Mouse (Mus musculus) ES-E14 (cell line): ENCODE results near the gene Gabpb2. TPM values are rescaled to one million over a fixed set of nuclear protein-coding genes. Genes with fewer than 3 reads are reported as not detected.

Source experiments
- DNase-seq: peaks from one replicate; pipeline ENCODE4 v3.0.0-alpha.2; 2013; ENCODE audit warnings: low read depth, low spot score
- H3K27ac ChIP-seq: 2 replicates; pipeline ENCODE4 v1.5.1; 2012; ENCODE audit warnings: low read depth, mild to moderate bottlenecking, low read length, moderate library complexity, mixed read lengths; ENCODE audit not compliant: poor library complexity, insufficient read depth, severe bottlenecking
- H3K36me3 ChIP-seq: 2 replicates; pipeline ENCODE4 v1.6.1; 2012; ENCODE audit warnings: mild to moderate bottlenecking, low read length, moderate library complexity, mixed read lengths; ENCODE audit not compliant: control insufficient read depth, poor library complexity, insufficient read depth, severe bottlenecking
- H3K4me1 ChIP-seq, 2 experiments: fragments of 150-350 bp in 1 of 2; sonication (generic) in 1 of 2; 2 replicates each; pipeline ENCODE4 v1.6.1; 2012; ENCODE audit warnings: low read length in 2 of 2, mild to moderate bottlenecking in 1 of 2, mixed read lengths in 1 of 2; ENCODE audit not compliant: control insufficient read depth in 2 of 2, insufficient read depth in 2 of 2, poor library complexity in 1 of 2
- H3K4me3 ChIP-seq, 2 experiments: fragments of 150-350 bp in 1 of 2; sonication (generic) in 1 of 2; 2 replicates each; pipeline ENCODE4 v1.5.1; 2012; ENCODE audit warnings: low read length in 2 of 2, low read depth in 1 of 2, mild to moderate bottlenecking in 1 of 2, mixed read lengths in 1 of 2; ENCODE audit not compliant: insufficient read depth in 1 of 2, poor library complexity in 1 of 2, severe bottlenecking in 1 of 2
- H3K9ac ChIP-seq: 2 replicates; pipeline ENCODE4 v1.6.1; 2012; ENCODE audit warnings: low read depth, mild to moderate bottlenecking, low read length, mixed read lengths; ENCODE audit not compliant: poor library complexity, insufficient read depth, severe bottlenecking
- H3K9me3 ChIP-seq: fragments of 150-350 bp; sonication (generic); 2 replicates; pipeline ENCODE4 v1.6.1; 2012; ENCODE audit warnings: low read depth, mild to moderate bottlenecking, low read length; ENCODE audit not compliant: control insufficient read depth, insufficient read depth
- CHD2 ChIP-seq: IDR thresholded peaks from 2 replicates; pipeline ENCODE4 v1.6.1; 2014; ENCODE audit warnings: mild to moderate bottlenecking, low read depth, low read length, inconsistent platforms
- HCFC1 ChIP-seq: IDR thresholded peaks from 2 replicates; pipeline ENCODE4 v1.6.1; 2012; ENCODE audit warnings: low read length, inconsistent platforms, borderline replicate concordance; ENCODE audit not compliant: insufficient read depth
- MAFK ChIP-seq: IDR thresholded peaks from 2 replicates; pipeline ENCODE4 v1.6.1; 2014; ENCODE audit warnings: mild to moderate bottlenecking, low read depth, low read length, inconsistent platforms; ENCODE audit not compliant: insufficient read depth
- ZC3H11A ChIP-seq: IDR thresholded peaks from 2 replicates; pipeline ENCODE4 v1.6.1; 2012; ENCODE audit warnings: low read depth, mild to moderate bottlenecking, inconsistent platforms, low read length, borderline replicate concordance
- ZNF384 ChIP-seq: IDR thresholded peaks from 2 replicates; pipeline ENCODE4 v1.6.1; 2012; ENCODE audit warnings: low read depth, low read length, inconsistent platforms
- in situ Hi-C, 2 experiments: fragments of 600-800 bp; cut with MboI; formaldehyde crosslinking; loops; one replicate each; pipeline ENCODE4 v1.15.1; 2025; ENCODE audit warnings: low sequenced_read_pairs in 2 of 2, inconsistent platforms in 1 of 2; ENCODE audit not compliant: unreplicated experiment in 2 of 2
- total RNA-seq: library from RNA; depleted of rRNA; stranded (reverse); fragments of 300-350 nt; gene quantifications from 2 replicates; pipeline ENCODE4 v1.2.3, GENCODE M21; 2012

Gene Gabpb2
- total RNA-seq, 1 experiment, result 30.7 TPM

DNA sequence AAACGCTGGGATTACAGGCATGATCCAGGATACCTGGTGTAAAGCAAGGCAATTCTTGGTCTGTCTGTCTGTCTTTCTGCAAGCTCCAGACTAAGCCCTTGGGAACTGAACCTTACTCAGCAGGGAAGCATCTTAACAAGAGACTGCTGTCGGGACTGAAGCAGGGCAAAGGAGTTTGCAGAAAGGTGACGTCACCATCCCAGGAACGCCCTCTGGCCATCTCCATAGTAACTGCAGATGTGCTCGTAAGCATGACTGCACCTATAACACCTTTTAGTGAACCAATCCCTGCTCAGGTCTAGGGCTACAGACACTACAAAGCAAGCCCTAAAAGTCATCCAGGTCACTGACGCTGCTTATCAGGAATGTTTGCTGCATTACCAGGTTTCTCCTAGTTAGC is 6.6 kb upstream of the Gabpb2 start:
- peaks cover 15% of the 10 kb centered on the region for H3K36me3 ChIP-seq
- H3K27ac ChIP-seq, result no peak overlapping the region
- H3K9ac ChIP-seq, result no peak overlapping the region
- H3K4me1 ChIP-seq, result peaks cover 3 to 7% of the 10 kb centered on the region in 2 experiments; a peak in 2 of 4 replicates
- peak; percentile 83 for DNase-seq
- no peak overlapping the region for H3K4me3 ChIP-seq
- in situ Hi-C loops, result no loop called here
- H3K9me3 ChIP-seq, result no peaks in the 10 kb centered on the region
- TF ChIP-seq ZNF384 (no peak; the same call in 1 of the 2 replicates), MAFK (0 out of 2 replicates have a peak, but pooled peaks have one; percentile 8)

DNA sequence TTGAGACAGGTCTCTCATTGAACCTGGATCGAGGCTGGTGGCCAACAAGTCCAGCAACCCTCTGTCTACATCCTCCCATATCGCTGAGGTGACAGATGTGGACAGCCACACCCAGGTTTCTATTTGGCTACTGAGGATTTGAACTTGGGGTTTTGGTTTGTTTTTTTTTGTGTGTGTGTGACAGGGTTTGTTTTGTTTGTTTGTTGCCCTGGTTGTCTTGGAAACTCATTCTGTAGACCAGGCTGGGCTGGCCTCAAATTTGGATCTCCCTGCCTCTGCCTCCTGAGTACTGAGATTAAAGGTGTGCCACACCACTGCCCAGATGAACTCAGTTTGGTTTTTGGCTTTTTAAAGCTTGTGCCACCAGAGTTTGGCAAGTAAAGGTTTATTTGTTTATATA is 5.3 kb upstream of the Gabpb2 start:
- no peak overlapping the region for H3K27ac ChIP-seq
- no peak for TF ChIP-seq MAFK
- TF ChIP-seq ZNF384, result no peak
- no peak for TF ChIP-seq ZC3H11A
- peaks cover 3 to 7% of the 10 kb centered on the region in 2 experiments; a peak in 2 of 4 replicates for H3K4me1 ChIP-seq
- in situ Hi-C loops, result no loop called here
- peaks cover 17% of the 10 kb centered on the region for H3K36me3 ChIP-seq
- H3K9me3 ChIP-seq, result no peaks in the 10 kb centered on the region
- no peak overlapping the region for H3K4me3 ChIP-seq
- no peak for DNase-seq
- H3K9ac ChIP-seq, result no peak overlapping the region

DNA sequence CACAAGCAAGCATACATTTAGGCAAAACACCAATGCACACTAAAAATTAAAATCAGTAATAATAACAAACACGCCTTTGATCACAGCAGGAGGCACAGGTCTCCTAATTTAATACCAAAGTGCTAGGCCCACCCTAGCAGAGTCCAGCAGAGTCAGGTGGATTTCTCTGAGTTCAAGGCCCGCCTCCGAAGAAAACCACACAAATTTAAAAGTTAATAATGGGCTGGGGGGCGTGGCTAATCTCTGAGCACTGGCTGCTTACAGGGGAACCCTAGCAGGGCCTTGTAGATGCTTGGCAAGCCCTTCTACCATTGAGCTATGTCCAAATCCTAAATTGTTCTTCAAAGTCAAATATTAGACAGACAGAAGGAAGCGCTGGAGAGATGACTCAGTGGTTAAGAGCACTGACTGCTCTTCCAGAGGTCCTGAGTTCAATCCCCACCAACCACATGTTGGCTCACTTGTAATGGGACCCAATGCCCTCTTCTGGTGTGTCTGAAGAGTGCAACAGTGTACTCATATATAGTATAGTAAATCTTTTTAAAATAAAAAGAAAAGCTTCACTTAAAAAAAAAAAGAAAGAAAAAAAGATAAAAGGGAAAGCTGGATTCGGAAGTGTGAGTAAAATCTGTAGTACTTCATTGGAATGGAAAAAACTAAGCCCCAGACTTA is 886 bp upstream of the Gabpb2 start:
- in situ Hi-C loops, result no loop called here
- peak overlapping the region; percentile 99; the same call in 1 of the 2 replicates for H3K27ac ChIP-seq
- DNase-seq, result no peak
- H3K36me3 ChIP-seq, result peaks cover 27% of the 10 kb centered on the region
- peak overlapping the region; percentile 84 to 99 for H3K4me3 ChIP-seq
- H3K9ac ChIP-seq, result peak overlapping the region; percentile 100
- no peaks in the 10 kb centered on the region for H3K9me3 ChIP-seq
- TF ChIP-seq ZNF384, result no peak
- no peak for TF ChIP-seq MAFK
- no peak for TF ChIP-seq HCFC1
- TF ChIP-seq ZC3H11A, result no peak
- peaks cover 0 to 3% of the 10 kb centered on the region in 2 experiments; a peak in 2 of 4 replicates for H3K4me1 ChIP-seq

DNA sequence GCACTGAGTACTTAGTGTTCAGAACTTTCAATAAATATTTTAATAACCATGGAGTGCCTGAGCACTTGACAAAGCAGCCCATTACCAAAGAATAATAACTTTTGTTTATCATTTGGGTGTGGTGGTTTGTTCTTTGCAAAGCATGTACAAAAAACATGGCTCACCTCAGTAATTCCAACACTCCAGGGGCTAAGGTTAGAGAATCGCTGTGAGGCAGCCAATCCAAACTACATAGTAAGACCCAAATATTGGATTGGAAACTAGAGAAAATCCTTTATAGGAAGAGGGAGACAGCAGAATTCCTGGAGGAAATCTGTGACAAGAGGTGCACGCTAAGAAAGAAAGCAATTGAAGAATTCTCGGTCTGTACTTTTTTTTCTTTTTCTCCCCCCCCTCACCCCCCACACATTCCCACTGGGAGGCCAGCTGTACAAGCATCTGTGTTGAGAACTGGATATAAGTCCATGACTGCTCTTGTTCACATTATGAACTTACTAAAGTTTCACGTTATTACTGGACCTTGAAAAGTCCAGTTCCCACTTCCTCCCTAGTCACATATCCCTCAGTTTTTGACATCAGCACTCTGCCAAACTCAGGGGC is 961 bp downstream of the Gabpb2 start:
- Histone ChIP-seq H3K9me3 (no peaks in the 10 kb centered on the region), H3K4me1 (no peaks in the 10 kb centered on the region; a peak in 1 of 4 replicates), H3K4me3 (peak overlapping the region; percentile 84 to 99), H3K9ac (peak overlapping the region; percentile 100), H3K36me3 (peaks cover 23% of the 10 kb centered on the region), H3K27ac (no peak overlapping the region; the same call in 1 of the 2 replicates)
- DNase-seq, result no peak
- TF ChIP-seq CHD2 (no peak), ZC3H11A (no peak), ZNF384 (0 out of 2 replicates have a peak, but pooled peaks have one; percentile 53), MAFK (no peak)
- in situ Hi-C loops, result no loop called here

DNA sequence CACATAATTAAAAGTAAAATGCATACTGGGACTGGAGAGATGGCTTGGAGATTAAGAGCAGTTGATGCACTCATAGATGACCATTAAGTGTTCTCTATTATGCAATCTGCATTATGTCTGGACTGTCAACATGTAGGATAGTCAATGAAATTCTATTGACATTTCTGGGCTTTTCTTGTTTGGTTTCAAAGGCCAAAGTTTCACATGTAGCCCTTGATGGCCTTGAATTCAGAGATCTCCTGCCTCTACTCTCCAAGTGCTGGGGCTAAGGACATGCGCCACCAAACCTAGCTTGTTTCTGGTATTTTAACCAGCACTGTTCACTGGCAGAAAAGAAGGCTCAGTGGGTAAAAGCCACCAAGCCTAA is 4.1 kb downstream of the Gabpb2 start:
- H3K9ac ChIP-seq, result no peak overlapping the region
- in situ Hi-C loops, result no loop called here
- no peak for DNase-seq
- no peak for TF ChIP-seq CHD2
- TF ChIP-seq ZC3H11A, result no peak
- TF ChIP-seq MAFK, result no peak
- TF ChIP-seq HCFC1, result no peak
- TF ChIP-seq ZNF384, result no peak
- no peak overlapping the region for H3K27ac ChIP-seq
- peaks cover 19% of the 10 kb centered on the region for H3K36me3 ChIP-seq
- H3K4me3 ChIP-seq, result no peak overlapping the region
- no peaks in the 10 kb centered on the region for H3K9me3 ChIP-seq
- no peaks in the 10 kb centered on the region; a peak in 1 of 4 replicates for H3K4me1 ChIP-seq
